Mouse (Mus musculus): ENCODE measurements around the gene Lrg1. TPM values are rescaled to one million over a fixed set of nuclear protein-coding genes. Genes with fewer than 3 reads are reported as not detected.

Lrg1 gene
- polyA plus RNA-seq, 1 experiment from 2014 or later = 0.24 TPM

GRCm38 (mm10) chr17:56153643-56154042 lies 31.8 kb upstream of the Lrg1 start:
- H3K9me3 ChIP-seq (ENCODE audit: control insufficient read depth, low read length) = no peaks in the 10 kb centered on the region
- no peak overlapping the region; the same call in 1 of the 2 replicates for H3K27ac ChIP-seq (ENCODE audit: low read depth, low read length)
- ATAC-seq (ENCODE audit: low read depth) = peak; percentile 64; the same call in 1 of the 2 replicates
- H3K4me3 ChIP-seq (ENCODE audit: low read depth, low read length) = no peak overlapping the region
- 0 out of 2 replicates have a peak, but pooled peaks cover 6% of the 10 kb centered on the region for H3K4me1 ChIP-seq (ENCODE audit: control insufficient read depth, insufficient read depth, low read length)
- H3K27me3 ChIP-seq (ENCODE audit: control insufficient read depth, insufficient read depth, low read length) = peaks cover 12% of the 10 kb centered on the region; the same call in 1 of the 2 replicates
- H3K4me2 ChIP-seq (ENCODE audit: low read depth, low read length) = no peak overlapping the region
- 14% methylated on average over 9 of the region's 9 CpGs for WGBS
- no peak overlapping the region for H3K9ac ChIP-seq (replicated peaks; ENCODE audit: low read depth, low read length)
- H3K36me3 ChIP-seq (ENCODE audit: control insufficient read depth, insufficient read depth, low read length) = no peaks in the 10 kb centered on the region

- no peak overlapping the region for H3K27ac ChIP-seq (ENCODE audit: low read depth, low read length)
- H3K27me3 ChIP-seq (ENCODE audit: control insufficient read depth, insufficient read depth, low read length) = peaks cover 10% of the 10 kb centered on the region; the same call in 1 of the 2 replicates
- H3K36me3 ChIP-seq (ENCODE audit: control insufficient read depth, insufficient read depth, low read length) = no peaks in the 10 kb centered on the region
- no peak overlapping the region for H3K4me3 ChIP-seq (ENCODE audit: low read depth, low read length)
- H3K4me1 ChIP-seq (ENCODE audit: control insufficient read depth, insufficient read depth, low read length) = 0 out of 2 replicates have a peak, but pooled peaks cover 6% of the 10 kb centered on the region
- no peak overlapping the region for H3K4me2 ChIP-seq (ENCODE audit: low read depth, low read length)
- H3K9me3 ChIP-seq (ENCODE audit: control insufficient read depth, low read length) = no peaks in the 10 kb centered on the region
- WGBS = 37% methylated on average over 2 of the region's 2 CpGs
- no peak overlapping the region for H3K9ac ChIP-seq (replicated peaks; ENCODE audit: low read depth, low read length)
- ATAC-seq (ENCODE audit: low read depth) = no peak
Observed at GRCm38 (mm10) chr17:56149897-56150296, 28.1 kb upstream of the Lrg1 start.

GRCm38 (mm10) chr17:56148790-56149618 lies 27.2 kb upstream of the Lrg1 start:
- Histone ChIP-seq H3K27ac (ENCODE audit: low read depth, low read length) (no peak overlapping the region), H3K4me2 (ENCODE audit: low read depth, low read length) (peak overlapping the region; percentile 76), H3K4me3 (ENCODE audit: low read depth, low read length) (peak overlapping the region; percentile 31), H3K9ac (replicated peaks; ENCODE audit: low read depth, low read length) (peak overlapping the region; percentile 54), H3K4me1 (ENCODE audit: control insufficient read depth, insufficient read depth, low read length) (0 out of 2 replicates have a peak, but pooled peaks cover 6% of the 10 kb centered on the region), H3K27me3 (ENCODE audit: control insufficient read depth, insufficient read depth, low read length) (0 out of 2 replicates have a peak, but pooled peaks cover 10% of the 10 kb centered on the region), H3K9me3 (ENCODE audit: control insufficient read depth, low read length) (no peaks in the 10 kb centered on the region), H3K36me3 (ENCODE audit: control insufficient read depth, insufficient read depth, low read length) (no peaks in the 10 kb centered on the region)
- ATAC-seq (ENCODE audit: low read depth) = peak; percentile 39
- under 1% methylated on average over 29 of the region's 30 CpGs for WGBS

GRCm38 (mm10) chr17:56148280-56148679 lies 26.5 kb upstream of the Lrg1 start:
- no peak overlapping the region for H3K27ac ChIP-seq (ENCODE audit: low read depth, low read length)
- H3K4me1 ChIP-seq (ENCODE audit: control insufficient read depth, insufficient read depth, low read length) = 0 out of 2 replicates have a peak, but pooled peaks cover 6% of the 10 kb centered on the region
- H3K9me3 ChIP-seq (ENCODE audit: control insufficient read depth, low read length) = no peaks in the 10 kb centered on the region
- peak overlapping the region; percentile 76 for H3K4me2 ChIP-seq (ENCODE audit: low read depth, low read length)
- 20% methylated on average over 9 of the region's 9 CpGs for WGBS
- H3K36me3 ChIP-seq (ENCODE audit: control insufficient read depth, insufficient read depth, low read length) = no peaks in the 10 kb centered on the region
- peak overlapping the region; percentile 31; the same call in 1 of the 2 replicates for H3K4me3 ChIP-seq (ENCODE audit: low read depth, low read length)
- no peak overlapping the region for H3K9ac ChIP-seq (replicated peaks; ENCODE audit: low read depth, low read length)
- no peak for ATAC-seq (ENCODE audit: low read depth)
- 0 out of 2 replicates have a peak, but pooled peaks cover 10% of the 10 kb centered on the region for H3K27me3 ChIP-seq (ENCODE audit: control insufficient read depth, insufficient read depth, low read length)

GRCm38 (mm10) chr17:56147420-56147819 lies 25.6 kb upstream of the Lrg1 start:
- H3K27me3 ChIP-seq (ENCODE audit: control insufficient read depth, insufficient read depth, low read length) = 0 out of 2 replicates have a peak, but pooled peaks cover 10% of the 10 kb centered on the region
- ATAC-seq (ENCODE audit: low read depth) = no peak
- 56% methylated on average over 12 of the region's 12 CpGs for WGBS

GRCm38 (mm10) chr17:56146131-56146530 lies 24.3 kb upstream of the Lrg1 start:
- no peak overlapping the region for H3K27ac ChIP-seq (ENCODE audit: low read depth, low read length)
- no peak overlapping the region for H3K4me2 ChIP-seq (ENCODE audit: low read depth, low read length)
- peaks cover 17% of the 10 kb centered on the region; the same call in 1 of the 2 replicates for H3K4me1 ChIP-seq (ENCODE audit: control insufficient read depth, insufficient read depth, low read length)
- 0 out of 2 replicates have a peak, but pooled peaks cover 10% of the 10 kb centered on the region for H3K27me3 ChIP-seq (ENCODE audit: control insufficient read depth, insufficient read depth, low read length)
- no peak overlapping the region for H3K9ac ChIP-seq (replicated peaks; ENCODE audit: low read depth, low read length)
- no peaks in the 10 kb centered on the region for H3K9me3 ChIP-seq (ENCODE audit: control insufficient read depth, low read length)
- H3K36me3 ChIP-seq (ENCODE audit: control insufficient read depth, insufficient read depth, low read length) = no peaks in the 10 kb centered on the region
- no peak for ATAC-seq (ENCODE audit: low read depth)
- no peak overlapping the region for H3K4me3 ChIP-seq (ENCODE audit: low read depth, low read length)
- WGBS = 19% methylated on average over 9 of the region's 9 CpGs

More at GRCm38 (mm10) chr17:56147420-56147819, 25.6 kb upstream of the Lrg1 start:
- H3K36me3 ChIP-seq (ENCODE audit: control insufficient read depth, insufficient read depth, low read length) = no peaks in the 10 kb centered on the region
- no peak overlapping the region for H3K4me2 ChIP-seq (ENCODE audit: low read depth, low read length)
- no peak overlapping the region for H3K9ac ChIP-seq (replicated peaks; ENCODE audit: low read depth, low read length)
- no peaks in the 10 kb centered on the region for H3K9me3 ChIP-seq (ENCODE audit: control insufficient read depth, low read length)
- H3K4me1 ChIP-seq (ENCODE audit: control insufficient read depth, insufficient read depth, low read length) = 0 out of 2 replicates have a peak, but pooled peaks cover 7% of the 10 kb centered on the region
- no peak overlapping the region for H3K27ac ChIP-seq (ENCODE audit: low read depth, low read length)
- H3K4me3 ChIP-seq (ENCODE audit: low read depth, low read length) = no peak overlapping the region

GRCm38 (mm10) chr17:56144546-56144945 lies 22.7 kb upstream of the Lrg1 start:
- Histone ChIP-seq H3K4me2 (ENCODE audit: low read depth, low read length) (no peak overlapping the region), H3K36me3 (ENCODE audit: control insufficient read depth, insufficient read depth, low read length) (no peaks in the 10 kb centered on the region), H3K27ac (ENCODE audit: low read depth, low read length) (no peak overlapping the region), H3K4me3 (ENCODE audit: low read depth, low read length) (no peak overlapping the region), H3K4me1 (ENCODE audit: control insufficient read depth, insufficient read depth, low read length) (peaks cover 17% of the 10 kb centered on the region; the same call in 1 of the 2 replicates), H3K9me3 (ENCODE audit: control insufficient read depth, low read length) (no peaks in the 10 kb centered on the region), H3K9ac (replicated peaks; ENCODE audit: low read depth, low read length) (no peak overlapping the region), H3K27me3 (ENCODE audit: control insufficient read depth, insufficient read depth, low read length) (peaks cover 7% of the 10 kb centered on the region; the same call in 1 of the 2 replicates)
- 76% methylated on average over 9 of the region's 9 CpGs for WGBS
- ATAC-seq (ENCODE audit: low read depth) = no peak

- H3K4me3 ChIP-seq (ENCODE audit: low read depth, low read length) = peak overlapping the region; percentile 39
- WGBS = under 1% methylated on average over 40 of the region's 47 CpGs
- no peaks in the 10 kb centered on the region for H3K36me3 ChIP-seq (ENCODE audit: control insufficient read depth, insufficient read depth, low read length)
- peak overlapping the region; percentile 67 for H3K4me2 ChIP-seq (ENCODE audit: low read depth, low read length)
- peaks cover 28% of the 10 kb centered on the region for H3K4me1 ChIP-seq (ENCODE audit: control insufficient read depth, insufficient read depth, low read length)
- no peaks in the 10 kb centered on the region for H3K9me3 ChIP-seq (ENCODE audit: control insufficient read depth, low read length)
- peak overlapping the region; percentile 62 for H3K9ac ChIP-seq (replicated peaks; ENCODE audit: low read depth, low read length)
- peak; percentile 45 for ATAC-seq (ENCODE audit: low read depth)
- peaks cover 5% of the 10 kb centered on the region; the same call in 1 of the 2 replicates for H3K27me3 ChIP-seq (ENCODE audit: control insufficient read depth, insufficient read depth, low read length)
- H3K27ac ChIP-seq (ENCODE audit: low read depth, low read length) = peak overlapping the region; percentile 28; the same call in 1 of the 2 replicates
Observed at GRCm38 (mm10) chr17:56141702-56142605, 20.2 kb upstream of the Lrg1 start.
